Mouse (Mus musculus): Measurements from ENCODE around the gene Kif7. TPM values are rescaled to one million over a fixed set of nuclear protein-coding genes. Genes with fewer than 3 reads are reported as not detected.

The Kif7 gene
- total RNA-seq (2021) = 1 to 10 TPM; 3.7 to 3.8 TPM
- long read RNA-seq, partial matches to known transcripts = 2 of 5 reads
- long read RNA-seq, other reads (novel, unspliced or antisense) = 3 of 5 reads

DNA sequence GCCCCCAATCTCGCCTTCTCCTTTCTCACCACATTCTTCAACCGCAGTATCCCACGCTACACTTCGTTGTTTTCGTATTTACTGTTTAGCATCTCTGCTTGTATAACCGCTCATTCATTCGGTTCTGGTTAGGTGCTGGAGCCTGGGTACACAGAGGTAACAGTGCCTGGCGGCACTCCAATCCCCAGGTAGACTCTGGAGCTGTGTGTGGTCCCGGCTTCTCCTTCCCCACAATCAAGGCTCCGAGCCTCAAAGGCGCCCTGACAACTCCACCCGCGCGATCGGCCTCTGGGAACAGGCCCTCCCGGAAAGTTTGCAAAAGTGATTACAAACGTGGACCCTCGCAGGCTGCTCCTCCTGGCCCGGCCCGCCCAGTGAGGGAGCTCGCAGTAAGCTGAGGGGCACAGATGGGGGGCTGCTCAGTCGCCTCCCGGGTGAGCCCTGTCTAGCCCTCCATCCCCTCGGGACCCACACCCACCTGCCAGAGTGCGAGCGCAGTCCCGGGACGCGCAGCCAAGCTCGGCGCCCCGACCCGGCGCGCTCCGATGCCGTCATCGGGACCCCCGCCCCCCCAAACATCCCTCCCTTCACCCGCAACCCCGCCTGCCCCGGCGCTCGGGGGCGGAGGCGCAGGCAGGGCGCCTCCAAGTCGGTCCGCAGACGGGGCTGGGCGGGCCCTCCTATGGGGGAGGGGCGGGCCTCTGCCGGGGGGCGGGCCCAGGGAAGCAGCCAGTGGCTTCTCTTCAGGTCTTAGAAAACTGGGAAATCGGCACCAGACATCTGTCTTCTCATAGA, at the start of gene Kif7:
Gene Kif7 (minus strand): TSS at position 534 of the 795 bp plus-strand sequence.
- peak; percentile 50 to 76 for DNase-seq (ENCODE audit: low spot score in 2 of 2)

DNA sequence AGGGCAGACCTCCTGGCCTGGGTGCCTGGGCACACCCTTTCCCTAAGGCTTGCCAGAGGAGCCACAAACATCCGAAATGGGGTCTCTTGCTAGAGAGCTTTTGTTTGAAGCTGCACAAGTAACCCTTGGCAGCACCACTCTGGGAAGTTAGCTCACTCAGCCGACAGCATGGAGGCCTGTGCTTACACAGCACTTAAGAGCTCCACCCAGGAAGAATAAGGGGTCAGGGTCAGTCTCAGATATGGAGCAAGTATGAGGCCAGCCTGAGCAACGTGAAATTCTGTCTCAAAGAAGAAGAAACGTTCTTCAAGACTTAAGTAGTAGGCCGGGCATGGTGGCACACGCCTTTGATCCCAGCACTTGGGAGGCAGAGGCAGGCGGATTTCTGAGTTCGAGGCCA, 46.6 kb upstream of the Kif7 start:
- DNase-seq (ENCODE audit: low spot score in 2 of 2) = no peak

DNA sequence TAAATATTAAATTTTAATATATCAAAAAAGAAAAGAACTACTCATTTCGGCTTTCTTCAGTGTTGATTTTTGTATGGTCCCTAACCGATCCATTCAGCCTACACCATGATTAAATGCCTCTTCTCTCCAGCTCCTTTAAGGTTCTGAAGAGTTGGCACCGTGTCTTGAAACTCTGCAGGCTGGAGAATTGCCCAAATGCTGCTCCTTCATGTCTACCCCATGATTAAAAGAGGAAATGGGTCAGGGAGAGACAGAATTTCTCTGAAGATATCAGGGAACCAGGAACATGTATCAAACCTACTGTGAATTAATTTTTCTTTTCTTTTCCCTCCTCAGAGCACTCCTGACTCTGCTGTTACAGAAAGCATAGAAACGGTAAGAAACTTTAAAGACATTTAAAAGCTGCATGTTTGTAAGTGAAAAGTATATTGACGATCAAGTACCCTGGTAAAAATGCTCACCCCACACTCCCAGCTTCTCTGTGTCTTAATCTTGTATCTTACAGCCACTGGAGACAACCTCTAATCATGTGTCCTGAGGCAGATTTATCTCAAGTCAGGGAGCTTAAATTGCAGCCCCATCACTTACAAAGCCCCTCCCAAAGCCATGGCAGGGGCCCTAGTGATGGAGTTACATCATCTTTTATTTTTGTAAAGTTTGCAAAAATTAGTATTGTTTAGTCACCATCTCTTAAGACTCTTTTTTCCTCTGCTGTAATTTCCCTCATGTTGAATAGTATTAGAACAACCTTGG, 45.8 kb upstream of the Kif7 start:
- DNase-seq (ENCODE audit: low spot score in 2 of 2) = no peak

DNA sequence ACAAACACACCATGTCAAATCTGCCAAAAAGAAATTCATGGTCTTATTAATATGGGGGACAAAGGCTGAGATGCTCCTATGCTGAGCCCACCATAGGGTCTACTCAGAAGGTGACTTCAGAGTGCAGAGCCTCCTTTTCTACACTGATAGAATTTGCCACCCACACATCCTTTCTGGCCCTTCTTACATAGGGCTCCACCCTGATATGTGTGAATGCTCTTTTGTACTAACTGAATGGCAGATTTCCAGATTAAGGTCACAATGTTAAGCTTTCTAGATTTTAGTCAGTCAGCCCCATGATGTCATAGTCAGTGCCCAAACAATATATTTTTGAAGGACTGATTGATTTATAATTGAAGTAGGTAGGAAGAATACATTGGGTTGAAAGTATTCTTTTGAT, 44.2 kb upstream of the Kif7 start:
- no peak for DNase-seq (ENCODE audit: low spot score in 2 of 2)

DNA sequence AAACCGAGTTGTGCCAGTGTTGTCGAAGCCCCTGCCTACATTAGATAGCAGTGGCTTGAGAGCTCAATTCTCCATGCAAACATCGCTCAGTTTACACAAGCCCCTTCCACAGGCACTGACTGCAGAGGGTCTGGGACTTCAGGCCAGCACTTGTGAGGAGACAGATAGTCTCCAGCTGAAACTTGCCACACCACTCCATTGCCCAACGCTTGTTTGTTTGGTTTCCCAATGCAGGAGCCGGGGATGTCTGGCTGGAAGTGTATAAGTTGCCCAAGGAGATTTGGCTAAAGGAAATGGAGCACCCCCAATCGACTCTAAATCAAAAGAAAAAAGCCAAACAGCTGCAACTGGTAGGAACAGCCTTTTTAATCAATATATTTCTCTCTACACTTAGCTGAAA, 42.7 kb upstream of the Kif7 start:
- no peak for DNase-seq (ENCODE audit: low spot score in 2 of 2)

DNA sequence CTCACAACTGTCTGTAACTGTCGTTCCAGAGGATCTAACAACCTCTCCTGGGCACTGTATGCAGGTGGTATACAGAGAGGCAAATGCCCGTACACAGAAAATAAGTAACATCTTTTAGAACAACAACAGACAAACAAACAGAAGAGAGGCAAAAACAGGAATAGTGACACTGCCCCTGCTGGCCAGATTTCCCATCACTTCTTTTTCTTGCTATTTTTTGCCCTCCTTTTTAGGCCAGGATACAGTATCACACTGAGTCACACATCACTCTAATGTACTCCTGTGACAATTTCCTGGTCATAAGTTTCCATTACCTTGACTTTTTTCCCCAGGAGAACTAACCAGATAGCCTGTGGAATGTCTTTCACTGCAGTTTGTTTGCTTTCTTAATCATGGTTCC, 40.8 kb upstream of the Kif7 start:
- DNase-seq (ENCODE audit: low spot score in 2 of 2) = no peak

DNA sequence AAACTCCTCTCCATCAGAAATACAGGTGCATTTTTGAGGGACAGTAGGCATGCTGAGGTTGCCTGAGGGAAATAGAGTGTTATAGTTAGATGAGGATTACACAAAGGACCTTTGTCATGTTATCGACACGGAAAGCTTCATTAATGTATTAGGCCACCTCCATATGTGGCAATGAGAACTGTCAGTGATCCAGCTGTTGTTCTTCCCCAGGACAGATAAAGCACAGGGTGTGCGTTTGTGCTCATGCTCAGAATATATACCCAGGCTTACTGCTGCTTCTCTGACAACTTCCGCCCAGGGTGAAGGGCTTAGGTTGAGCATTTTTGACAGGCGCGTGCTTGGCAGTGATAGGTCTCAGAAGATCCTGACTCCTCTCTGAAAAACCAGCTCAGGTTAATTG, 34.0 kb upstream of the Kif7 start:
- no peak for DNase-seq (ENCODE audit: low spot score in 2 of 2)

DNA sequence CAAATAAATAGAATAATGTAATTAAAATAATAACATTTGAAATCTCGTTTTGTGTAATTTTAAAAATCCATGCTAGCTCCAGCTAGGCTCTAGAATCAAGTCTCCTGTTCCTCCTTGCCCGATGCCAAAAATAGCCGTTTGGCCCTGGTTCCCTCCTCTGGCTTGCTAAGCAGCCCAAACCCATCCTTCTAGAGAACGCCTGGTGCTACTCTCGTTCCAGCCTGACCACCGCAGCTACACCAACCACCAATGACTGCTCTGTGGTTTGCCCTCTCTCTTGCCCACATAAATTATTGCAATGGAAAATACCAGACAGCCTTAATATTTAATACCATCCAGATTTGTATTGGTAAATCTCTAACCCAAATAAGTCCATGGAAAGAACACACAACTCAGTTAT, 32.1 kb upstream of the Kif7 start:
- DNase-seq (ENCODE audit: low spot score in 2 of 2) = no peak

DNA sequence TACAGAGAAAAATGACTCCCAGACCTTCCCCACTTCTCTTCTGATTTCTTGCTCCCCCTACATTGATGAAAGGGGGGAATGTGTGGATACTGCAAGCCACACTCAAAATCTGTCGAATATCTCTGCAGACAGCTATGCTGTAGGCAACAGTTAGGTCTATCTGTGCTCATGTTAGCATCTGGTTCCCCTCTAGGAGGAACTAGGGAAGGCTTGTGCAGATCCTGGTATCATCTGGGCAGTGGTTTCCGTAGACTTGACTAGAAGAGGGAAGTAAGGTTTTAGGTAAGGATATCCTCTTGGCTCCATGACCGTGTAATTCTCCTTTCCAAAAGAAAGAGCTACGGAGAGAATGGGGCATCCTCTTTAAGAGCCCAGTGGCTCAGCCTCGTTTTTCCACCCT, 29.1 kb upstream of the Kif7 start:
- DNase-seq (ENCODE audit: low spot score in 2 of 2) = no peak

DNA sequence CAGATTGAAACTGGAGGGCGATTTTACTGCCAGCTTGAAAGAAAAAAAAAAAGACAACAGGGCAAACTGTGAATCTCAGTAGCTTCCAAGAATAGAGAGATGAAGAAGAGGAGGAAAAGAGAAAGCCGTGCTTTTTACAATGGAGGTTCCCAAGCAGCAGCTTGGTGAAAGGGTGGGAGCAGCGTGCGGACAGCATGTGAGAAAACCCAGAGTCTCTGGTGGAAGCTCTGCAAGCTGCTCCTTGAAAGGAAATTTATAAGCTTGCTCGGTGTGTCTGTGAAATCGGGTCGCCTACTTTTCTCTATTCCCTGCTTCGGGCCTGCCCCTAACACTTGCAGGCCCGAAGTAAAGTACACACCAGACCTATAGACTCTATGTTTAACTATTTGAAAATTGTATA, 28.5 kb upstream of the Kif7 start:
- no peak for DNase-seq (ENCODE audit: low spot score in 2 of 2)

DNA sequence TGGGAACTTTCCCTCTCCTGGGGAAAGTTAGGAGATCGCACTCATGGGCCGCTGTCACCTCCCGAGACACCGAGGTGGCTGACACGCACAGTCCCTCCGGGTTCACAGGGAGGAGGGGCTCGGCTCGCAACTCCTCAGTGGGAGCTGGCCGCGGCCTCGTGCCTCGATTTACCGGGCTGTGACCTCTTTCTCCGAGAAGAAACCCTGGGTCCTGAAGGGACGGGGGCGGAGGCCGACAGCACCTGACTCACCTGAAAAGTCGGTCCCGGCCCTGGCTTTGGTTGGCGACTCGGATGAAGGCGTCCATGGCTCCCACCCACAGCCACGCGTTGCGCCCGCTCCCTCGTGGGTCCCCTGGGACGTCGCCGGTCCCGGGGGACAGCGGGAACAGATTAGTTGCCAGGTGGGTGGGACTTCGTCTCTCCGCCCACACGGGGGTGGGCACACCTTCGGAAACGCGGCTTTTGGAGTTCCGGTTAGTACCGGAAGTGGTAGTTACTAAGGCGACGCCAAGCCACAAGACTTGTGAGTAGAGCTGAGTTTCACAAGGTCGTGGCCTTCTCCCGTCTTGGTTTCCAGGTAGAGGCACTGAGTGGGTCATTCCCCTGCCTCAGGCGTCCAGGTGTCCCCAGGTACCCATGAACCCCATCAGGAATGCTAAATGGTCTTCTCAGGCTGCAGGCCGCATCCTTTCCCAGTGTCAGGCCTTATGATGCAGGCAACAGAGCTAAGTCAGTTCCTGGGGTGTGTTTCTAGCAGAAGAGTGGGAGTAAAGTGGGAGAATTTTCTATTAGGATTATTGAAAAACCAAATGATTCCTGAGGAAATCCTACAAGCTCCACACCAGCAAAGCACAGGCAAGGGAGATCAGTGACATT, 27.4 kb upstream of the Kif7 start, which contains the start of the genes Pex11a and Wdr93:
Gene Pex11a (minus strand): TSS at position 473 of the 878 bp plus-strand sequence.
Gene Wdr93 (plus strand): TSS at position 505 of the 878 bp plus-strand sequence.
- DNase-seq (ENCODE audit: low spot score in 2 of 2) = peak; percentile 74 to 77

DNA sequence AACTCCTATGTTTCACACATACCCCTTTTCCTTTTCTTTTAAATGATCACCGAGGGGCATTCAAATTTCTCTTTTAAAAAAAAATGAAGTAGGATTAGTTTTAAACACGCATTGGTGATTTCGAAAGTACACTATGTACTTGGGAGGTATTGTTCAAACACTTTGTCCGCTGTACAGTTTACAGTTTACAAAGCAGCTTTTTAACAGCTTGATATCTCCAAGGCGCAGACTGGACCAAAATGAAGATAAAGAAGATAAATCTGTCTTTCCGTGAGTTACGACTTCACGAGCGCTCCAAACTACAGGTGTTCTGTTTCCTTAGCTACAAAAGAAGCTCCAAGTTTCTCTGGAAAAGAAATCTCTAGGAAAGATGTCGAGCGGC, 26.7 kb upstream of the Kif7 start:
- DNase-seq (ENCODE audit: low spot score in 2 of 2) = no peak

DNA sequence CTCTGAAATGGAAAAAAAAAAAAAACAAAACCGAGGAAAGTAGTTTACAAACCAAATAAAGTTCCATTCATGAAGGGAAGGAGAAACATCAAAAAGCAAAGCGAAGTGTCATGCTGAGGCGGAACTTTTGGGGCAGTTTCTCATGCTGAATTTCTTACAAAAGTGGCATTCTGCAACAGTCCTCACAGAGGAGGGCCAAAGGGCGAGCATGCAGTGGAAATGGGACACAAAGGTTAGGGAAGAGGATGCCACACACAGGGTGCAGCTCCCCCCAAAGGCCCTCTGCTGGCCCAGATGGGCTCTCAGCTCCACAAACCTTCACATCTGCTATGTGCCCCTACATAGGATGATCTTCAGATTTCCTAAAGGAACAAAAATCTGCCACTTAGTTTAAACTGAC, 24.8 kb upstream of the Kif7 start:
- no peak for DNase-seq (ENCODE audit: low spot score in 2 of 2)

DNA sequence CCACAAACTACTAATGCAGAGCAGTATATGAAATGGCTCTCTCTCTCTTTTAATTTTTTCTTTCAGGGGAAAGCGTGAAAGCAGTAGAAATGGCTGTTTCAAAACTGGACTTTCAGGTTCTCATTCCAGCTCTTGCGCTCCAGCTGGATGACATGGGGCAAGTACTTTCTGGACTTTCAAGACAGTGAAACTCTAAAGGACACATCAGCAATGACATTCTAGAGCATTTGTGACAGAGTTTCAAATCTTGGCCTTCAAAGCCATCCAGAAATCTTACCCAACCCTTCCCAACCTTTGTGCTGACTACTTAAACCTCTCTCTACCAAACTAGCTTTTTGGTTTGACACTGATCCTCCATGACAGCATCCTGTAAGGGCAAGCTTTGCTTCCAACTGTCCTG, 23.4 kb upstream of the Kif7 start:
- DNase-seq (ENCODE audit: low spot score in 2 of 2) = no peak

DNA sequence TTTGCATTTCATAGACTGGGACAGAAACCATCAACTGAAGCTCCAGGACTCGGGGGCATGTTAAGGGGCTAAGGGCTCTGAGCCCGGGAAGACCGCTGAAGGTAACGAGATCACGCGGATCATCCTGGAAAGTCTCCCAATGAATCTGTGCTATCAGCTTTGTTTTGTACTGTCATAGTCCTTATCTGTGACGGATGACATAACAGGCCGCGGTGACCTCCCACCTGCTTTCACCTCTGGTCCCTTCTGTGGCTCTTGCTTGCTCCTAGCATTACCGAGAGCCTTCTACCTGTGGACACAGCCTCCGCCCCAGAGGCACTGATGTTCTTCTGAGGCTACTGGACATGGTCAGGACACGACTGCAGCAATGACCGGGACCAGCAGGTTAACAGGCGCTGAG, 21.0 kb upstream of the Kif7 start:
- DNase-seq (ENCODE audit: low spot score in 2 of 2) = no peak

DNA sequence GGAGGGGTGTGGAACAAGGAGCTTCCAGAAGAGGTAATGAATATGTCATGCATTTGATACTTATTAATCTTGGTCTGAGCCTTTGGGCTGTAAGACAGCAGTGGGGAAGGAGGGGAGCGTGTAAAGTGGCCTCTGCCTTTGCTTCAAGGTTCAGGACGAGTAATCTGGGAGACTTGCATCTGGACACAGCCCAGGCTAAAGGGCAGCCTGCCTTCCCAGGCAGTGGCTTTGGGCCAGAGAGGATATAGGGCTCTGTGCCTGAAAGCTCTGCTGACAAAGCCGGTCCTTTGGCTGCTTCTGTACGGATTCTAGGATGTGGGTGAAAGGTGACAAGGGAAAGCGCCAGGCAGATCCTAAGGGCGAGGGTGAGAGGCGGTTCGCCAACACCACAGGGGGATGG, 19.0 kb upstream of the Kif7 start:
- DNase-seq (ENCODE audit: low spot score in 2 of 2) = peak in 1 of 2 experiments; percentile 36

DNA sequence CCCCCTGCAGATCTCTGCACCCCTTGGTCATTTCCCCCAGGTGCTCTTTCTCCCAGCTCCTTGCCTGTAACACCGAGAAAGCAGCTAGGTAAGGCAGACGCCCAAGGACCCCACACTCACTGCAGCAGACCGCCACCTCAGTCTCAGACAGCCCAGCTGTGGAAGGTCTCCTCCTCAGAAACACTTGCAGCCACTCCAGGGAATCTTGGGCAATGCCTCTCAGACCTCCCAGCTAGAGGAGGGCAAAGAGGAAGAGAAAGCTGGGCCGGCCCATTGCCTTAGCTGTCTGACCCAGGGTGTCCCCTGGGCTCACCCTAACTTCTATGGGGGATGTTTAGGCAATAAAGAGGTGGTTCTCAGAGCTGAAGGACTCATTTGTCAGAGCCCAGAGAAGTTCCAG, 17.1 kb upstream of the Kif7 start, which contains the start of gene Plin1:
Gene Plin1 (minus strand): TSS at position 282 of the 400 bp plus-strand sequence.
- no peak for DNase-seq (ENCODE audit: low spot score in 2 of 2)

DNA sequence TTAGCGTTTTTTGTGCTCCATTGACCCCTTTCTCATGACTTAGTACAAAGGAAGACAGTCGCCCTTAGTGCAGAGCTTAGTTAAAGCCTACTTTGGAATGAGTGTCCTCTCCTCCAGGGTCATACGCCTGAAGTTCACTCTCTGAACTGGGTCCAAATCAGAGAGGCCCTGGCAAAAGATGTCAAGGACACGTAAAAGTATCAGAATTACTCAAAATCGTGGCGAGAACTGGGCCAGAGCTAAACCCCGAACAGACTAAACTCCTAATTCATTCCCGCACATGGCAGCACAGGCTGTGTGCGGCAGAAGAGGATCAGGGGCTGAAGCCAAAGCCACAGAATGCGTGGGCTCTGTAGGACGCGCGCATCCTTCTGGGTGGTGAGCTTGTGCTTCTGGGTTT, 15.9 kb upstream of the Kif7 start:
- DNase-seq (ENCODE audit: low spot score in 2 of 2) = no peak

DNA sequence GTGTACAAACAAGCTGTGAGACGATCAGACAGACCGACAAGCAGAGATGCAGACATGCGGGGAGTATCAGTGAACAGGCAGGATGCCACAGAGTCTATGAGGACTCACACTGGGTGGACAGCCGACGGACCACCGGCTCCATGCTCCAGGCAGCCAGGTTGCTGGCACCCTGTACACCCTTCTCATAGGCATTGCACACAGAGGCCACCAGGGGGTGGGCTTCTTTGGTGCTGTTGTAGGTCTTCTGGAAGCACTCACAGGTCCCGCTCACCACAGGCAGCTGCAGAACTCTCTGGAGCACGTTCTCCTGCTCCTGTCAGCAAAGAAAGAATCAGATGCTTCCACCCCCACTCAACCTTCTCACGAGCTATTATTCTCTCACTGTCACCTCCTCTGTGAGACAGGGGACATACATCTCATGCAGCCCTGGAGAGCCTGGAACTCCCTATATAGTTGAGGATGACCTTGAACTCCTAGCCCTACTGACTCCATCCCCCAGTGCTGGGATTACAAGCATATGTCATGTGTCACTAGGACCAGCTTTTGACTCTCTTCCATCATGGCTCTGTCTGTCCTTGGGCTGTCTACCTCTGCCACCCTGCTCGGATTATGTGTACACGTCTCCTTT, 14.3 kb upstream of the Kif7 start:
- DNase-seq (ENCODE audit: low spot score in 2 of 2) = no peak

DNA sequence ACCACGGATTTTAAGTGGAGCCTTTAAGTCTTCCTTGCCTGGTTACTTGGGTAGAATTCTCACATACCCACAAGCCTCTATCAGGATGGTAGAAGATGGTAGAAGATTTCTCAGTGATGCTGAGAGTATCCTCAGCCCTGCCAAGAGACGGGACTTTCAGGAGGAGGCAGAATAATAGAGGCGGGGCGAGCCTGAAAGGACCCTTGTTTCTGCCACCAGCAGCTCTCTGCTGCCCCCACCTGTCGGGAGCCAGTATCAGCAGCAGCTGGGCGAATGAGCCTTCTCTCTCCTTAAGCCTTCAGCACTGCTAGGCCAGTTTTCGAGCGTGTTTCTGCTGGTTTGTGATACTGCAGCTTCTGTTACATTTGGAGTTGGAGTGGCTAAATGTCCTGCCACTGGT, 13.6 kb upstream of the Kif7 start:
- peak; percentile 81 to 82 for DNase-seq (ENCODE audit: low spot score in 2 of 2)

DNA sequence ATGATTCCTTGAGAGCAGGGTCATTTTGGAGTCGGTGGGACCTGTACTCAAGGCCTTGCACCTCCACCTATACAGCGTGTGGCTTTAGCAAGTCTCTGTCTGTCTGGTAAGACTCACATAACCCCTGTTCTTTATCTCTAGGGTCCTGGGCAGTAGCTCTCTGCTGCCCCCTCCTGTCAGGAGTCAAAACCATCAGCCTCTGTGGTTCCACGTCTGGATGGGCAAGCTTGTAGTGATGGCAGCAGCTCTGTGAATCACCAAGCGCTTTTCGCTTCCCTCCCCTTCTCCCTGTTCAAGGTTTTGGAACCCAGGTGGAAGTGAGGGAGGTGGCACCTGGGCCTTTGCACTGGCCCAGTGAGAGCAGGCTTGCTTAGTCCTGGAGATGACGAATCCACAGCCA, 12.7 kb upstream of the Kif7 start:
- DNase-seq (ENCODE audit: low spot score in 2 of 2) = peak; percentile 67 to 73

All from layer of hippocampus, postnatal 10 days (tissue).